Mouse (Mus musculus) CH12.LX (cell line): Measurements from ENCODE around the gene Mut. TPM values are rescaled to one million over a fixed set of nuclear protein-coding genes. Genes with fewer than 3 reads are reported as not detected.

Experiments
- DNase-seq: peaks from one replicate; pipeline ENCODE4 v3.0.0-alpha.2; 2013; ENCODE audit errors: extremely low read depth
- H3K27ac ChIP-seq: 2 replicates; pipeline ENCODE4 v1.5.1; 2012; ENCODE audit warnings: low read depth, mild to moderate bottlenecking, control low read depth, moderate library complexity; ENCODE audit not compliant: insufficient read depth
- H3K27me3 ChIP-seq: replicated peaks from 2 replicates; pipeline ENCODE3; 2012; ENCODE audit warnings: inconsistent platforms
- H3K36me3 ChIP-seq, 2 experiments: replicated peaks in 1 of 2; 2 replicates each; pipeline versions ENCODE3 to v1.6.1; 2012; ENCODE audit warnings: inconsistent platforms in 1 of 2, low read length in 1 of 2, mild to moderate bottlenecking in 1 of 2, mixed read lengths in 1 of 2, moderate library complexity in 1 of 2; ENCODE audit not compliant: control insufficient read depth in 1 of 2, insufficient read depth in 1 of 2
- H3K4me1 ChIP-seq, 2 experiments: 2 replicates each; pipeline ENCODE4 v1.6.1; 2012; ENCODE audit warnings: inconsistent platforms in 1 of 2, moderate library complexity in 1 of 2; ENCODE audit not compliant: insufficient read depth in 2 of 2, control insufficient read depth in 1 of 2
- H3K4me2 ChIP-seq: 2 replicates; pipeline ENCODE4 v1.6.1; 2012; ENCODE audit warnings: low read depth, mild to moderate bottlenecking, control low read depth; ENCODE audit not compliant: poor library complexity, insufficient read depth, severe bottlenecking
- H3K4me3 ChIP-seq, 3 experiments: fragments of 150-350 bp in 1 of 3; sonication (generic) in 1 of 3; replicated peaks in 1 of 3; 2 replicates each; pipeline versions ENCODE3 to v1.5.1; 2011 to 2012; ENCODE audit warnings: low read depth in 2 of 3, low read length in 2 of 3, mild to moderate bottlenecking in 2 of 3, moderate library complexity in 2 of 3, control low read depth in 1 of 3, improper control_type of control experiment in 1 of 3, inconsistent platforms in 1 of 3, mixed read lengths in 1 of 3; ENCODE audit not compliant: poor library complexity in 1 of 3
- H3K79me2 ChIP-seq: replicated peaks from 2 replicates; pipeline ENCODE4 v1.6.1; 2012; ENCODE audit warnings: mild to moderate bottlenecking, moderate library complexity; ENCODE audit not compliant: control insufficient read depth, poor library complexity, insufficient read depth, severe bottlenecking; ENCODE audit errors: extremely low read depth
- H3K9ac ChIP-seq: 2 replicates; pipeline ENCODE4 v1.6.1; 2012; ENCODE audit warnings: low read depth, mild to moderate bottlenecking, control low read depth, moderate library complexity; ENCODE audit not compliant: insufficient read depth
- H3K9me3 ChIP-seq: replicated peaks from 2 replicates; pipeline ENCODE3; 2012; ENCODE audit warnings: low read length, inconsistent platforms, mixed read lengths
- CHD1 ChIP-seq: IDR thresholded peaks from 2 replicates; pipeline ENCODE4 v1.6.1; 2012; ENCODE audit warnings: low read depth, low read length, improper control_type of control experiment, inconsistent platforms
- EP300 ChIP-seq: IDR thresholded peaks from 2 replicates; pipeline ENCODE4 v1.6.1; 2011; ENCODE audit warnings: low read length, improper control_type of control experiment
- ETS1 ChIP-seq: conservative IDR thresholded peaks from 2 replicates; pipeline ENCODE4 v1.6.1; 2012; ENCODE audit warnings: low read depth, mild to moderate bottlenecking, inconsistent platforms, low read length, improper control_type of control experiment, moderate library complexity
- IRF4 ChIP-seq: IDR thresholded peaks from 2 replicates; pipeline ENCODE4 v1.6.1; 2014; ENCODE audit warnings: low read depth, mild to moderate bottlenecking, inconsistent platforms, low read length, improper control_type of control experiment
- JUN ChIP-seq: IDR thresholded peaks from 2 replicates; pipeline ENCODE4 v1.6.1; 2011; ENCODE audit warnings: low read depth, mild to moderate bottlenecking, low read length, improper control_type of control experiment, moderate library complexity; ENCODE audit not compliant: insufficient read depth
- KAT2A ChIP-seq: IDR thresholded peaks from 2 replicates; pipeline ENCODE4 v1.6.1; 2012; ENCODE audit warnings: low read length, improper control_type of control experiment, inconsistent platforms; ENCODE audit not compliant: insufficient replicate concordance
- MAFK ChIP-seq: IDR thresholded peaks from 2 replicates; pipeline ENCODE4 v1.6.1; 2011; ENCODE audit warnings: low read length, improper control_type of control experiment; ENCODE audit not compliant: insufficient replicate concordance
- MAZ ChIP-seq: IDR thresholded peaks from 2 replicates; pipeline ENCODE4 v1.6.1; 2012; ENCODE audit warnings: low read depth, mild to moderate bottlenecking, inconsistent platforms, low read length, improper control_type of control experiment, moderate library complexity
- MEF2A ChIP-seq: IDR thresholded peaks from 2 replicates; pipeline ENCODE4 v1.6.1; 2014; ENCODE audit warnings: low read depth, mild to moderate bottlenecking, inconsistent platforms, low read length, improper control_type of control experiment, borderline replicate concordance
- MXI1 ChIP-seq: IDR thresholded peaks from 2 replicates; pipeline ENCODE4 v1.6.1; 2011; ENCODE audit warnings: mild to moderate bottlenecking, low read depth, low read length, improper control_type of control experiment
- NELFE ChIP-seq: IDR thresholded peaks from 2 replicates; pipeline ENCODE4 v1.6.1; 2011; ENCODE audit warnings: low read depth, low read length, improper control_type of control experiment
- POLR2A ChIP-seq: IDR thresholded peaks from 2 replicates; pipeline ENCODE4 v1.6.1; 2011; ENCODE audit warnings: low read depth, mild to moderate bottlenecking, improper control_type of control experiment, low read length
- SIN3A ChIP-seq: IDR thresholded peaks from 2 replicates; pipeline ENCODE4 v1.6.1; 2012; ENCODE audit warnings: low read length, improper control_type of control experiment, inconsistent platforms
- SMC3 ChIP-seq: IDR thresholded peaks from 2 replicates; pipeline ENCODE4 v1.6.1; 2011; ENCODE audit warnings: low read depth, low read length, improper control_type of control experiment
- TCF12 ChIP-seq: IDR thresholded peaks from 2 replicates; pipeline ENCODE4 v1.6.1; 2014; ENCODE audit warnings: low read depth, mild to moderate bottlenecking, inconsistent platforms, low read length, improper control_type of control experiment
- UBTF ChIP-seq: IDR thresholded peaks from 2 replicates; pipeline ENCODE4 v1.6.1; 2012; ENCODE audit warnings: low read depth, mild to moderate bottlenecking, inconsistent platforms, low read length, improper control_type of control experiment, moderate library complexity
- USF2 ChIP-seq: conservative IDR thresholded peaks from 2 replicates; pipeline ENCODE4 v1.6.1; 2011; ENCODE audit warnings: low read depth, low read length, improper control_type of control experiment
- ZC3H11A ChIP-seq: IDR thresholded peaks from 2 replicates; pipeline ENCODE4 v1.6.1; 2012; ENCODE audit warnings: low read depth, mild to moderate bottlenecking, inconsistent platforms, low read length, improper control_type of control experiment
- ZKSCAN1 ChIP-seq: IDR thresholded peaks from 2 replicates; pipeline ENCODE4 v1.6.1; 2012; ENCODE audit warnings: low read depth, inconsistent platforms, low read length, improper control_type of control experiment, borderline replicate concordance
- ZNF384 ChIP-seq: IDR thresholded peaks from 2 replicates; pipeline ENCODE4 v1.6.1; 2012; ENCODE audit warnings: low read depth, low read length, improper control_type of control experiment, inconsistent platforms
- dilution Hi-C: fragments of 300-500 bp; cut with MboI; formaldehyde crosslinking; loops from 2 replicates; pipeline ENCODE4 v1.14.3; 2020; ENCODE audit warnings: low sequenced_read_pairs; ENCODE audit not compliant: extremely low pct_unique_long_range_greater_than_20kb, extremely low pct_ligation_motif_present
- in situ Hi-C: fragments of 300-500 bp; cut with MboI; formaldehyde crosslinking; loops from 3 replicates; pipeline ENCODE4 v1.14.3; 2019; ENCODE audit warnings: low sequenced_read_pairs, low pct_ligation_motif_present, low pct_unique_long_range_greater_than_20kb, mixed read lengths
- polyA plus RNA-seq: library from polyadenylated mRNA; unstranded; fragments of >175 nt; gene quantifications from 2 replicates; pipeline ENCODE4 v1.2.1, GENCODE M21; 2012; ENCODE audit warnings: low read depth; ENCODE audit not compliant: insufficient read length
- total RNA-seq, 2 experiments: library from RNA; depleted of rRNA; stranded (reverse); fragments of 300-350 nt in 1 of 2; fragments of >200 nt in 1 of 2; gene quantifications; 2 replicates each; pipeline ENCODE4 v1.2.3; 2012 to 2014

Gene Mut
- total and polyA plus RNA-seq, 3 experiments: 16.2 to 21.1 (median 19.4) TPM

- in situ Hi-C loops (no loop called here), dilution Hi-C loops (no loop called here)
- no peak overlapping the region for H3K4me2 ChIP-seq
- no peak overlapping the region for H3K27ac ChIP-seq
- H3K9me3 ChIP-seq: peaks cover 20% of the 10 kb centered on the region
- no peaks in the 10 kb centered on the region for H3K27me3 ChIP-seq
- H3K79me2 ChIP-seq: no peaks in the 10 kb centered on the region
- no peaks in the 10 kb centered on the region for H3K4me1 ChIP-seq
- no peak for DNase-seq
- TF ChIP-seq EP300: no peak
- TF ChIP-seq ZNF384: no peak
- no peak for TF ChIP-seq NELFE
- no peak for TF ChIP-seq TCF12
- no peak for TF ChIP-seq USF2
- no peak for TF ChIP-seq MAFK
- TF ChIP-seq UBTF: no peak
- TF ChIP-seq MAZ: no peak
- TF ChIP-seq ETS1: no peak
- no peak for TF ChIP-seq SIN3A
- TF ChIP-seq SMC3: no peak
- no peak for TF ChIP-seq CHD1
- no peak for TF ChIP-seq IRF4
- H3K36me3 ChIP-seq: no peaks in the 10 kb centered on the region
- no peak overlapping the region for H3K9ac ChIP-seq
- H3K4me3 ChIP-seq: no peak overlapping the region
Observed at GRCm38 (mm10) chr17:40885155-40885554, 49.3 kb upstream of the Mut start.

GRCm38 (mm10) chr17:40887849-40888536 lies 46.5 kb upstream of the Mut start:
- no peak overlapping the region for H3K4me2 ChIP-seq
- dilution Hi-C loops: no loop called here
- TF ChIP-seq MXI1: no peak
- TF ChIP-seq USF2: no peak
- no peak for TF ChIP-seq SMC3
- TF ChIP-seq SIN3A: no peak
- TF ChIP-seq UBTF: no peak
- no peak for TF ChIP-seq JUN
- TF ChIP-seq KAT2A: no peak
- TF ChIP-seq MEF2A: no peak
- no peak for TF ChIP-seq ZKSCAN1
- no peak for TF ChIP-seq POLR2A
- no peak for TF ChIP-seq ZC3H11A
- TF ChIP-seq ETS1: no peak
- no peak for TF ChIP-seq TCF12

More at GRCm38 (mm10) chr17:40887849-40888536, 46.5 kb upstream of the Mut start:
- DNase-seq: no peak
- no peak overlapping the region for H3K27ac ChIP-seq
- H3K4me1 ChIP-seq: no peaks in the 10 kb centered on the region
- in situ Hi-C loops: no loop called here
- no peak overlapping the region for H3K9ac ChIP-seq
- no peak overlapping the region for H3K4me3 ChIP-seq
- no peaks in the 10 kb centered on the region for H3K36me3 ChIP-seq
- H3K9me3 ChIP-seq: peaks cover 7% of the 10 kb centered on the region
- no peaks in the 10 kb centered on the region for H3K27me3 ChIP-seq
- no peaks in the 10 kb centered on the region for H3K79me2 ChIP-seq
